Mouse (Mus musculus): Measurements from ENCODE around the gene Slmap. TPM values are rescaled to one million over a fixed set of nuclear protein-coding genes. Genes with fewer than 3 reads are reported as not detected.
A peak's percentile ranks its signal among the peaks of the same experiment; 100 is the strongest.
"Not testable (repeated sequence)": the region's sequence is repeated elsewhere in the genome, so short reads cannot be mapped to it uniquely, and the experiment has no call there.

Gene Slmap
- 100 to 1,000 TPM; 111 to 113 TPM for total RNA-seq (2021)
- long read RNA-seq, experiment 1, full-length matches to known transcripts, result 10 of 141 reads
- long read RNA-seq, experiment 1, partial matches to known transcripts, result 27 of 141 reads
- long read RNA-seq, experiment 1, other reads (novel, unspliced or antisense), result 104 of 141 reads
- long read RNA-seq, experiment 2, full-length matches to known transcripts, result 6 of 111 reads
- long read RNA-seq, experiment 2, partial matches to known transcripts, result 35 of 111 reads
- long read RNA-seq, experiment 2, other reads (novel, unspliced or antisense), result 70 of 111 reads

- DNase-seq, result peak; percentile 99
These were observed at the start of gene Slmap for GRCm38 (mm10) chr14:26534757-26535479. TSS of gene Slmap (minus strand) at chr14:26534931.

GRCm38 (mm10) chr14:26583645-26584044 is 48.9 kb upstream of the Slmap start:
- DNase-seq, result no peak

- peak; percentile 89 for DNase-seq
These were observed 44.9 kb upstream of the Slmap start for GRCm38 (mm10) chr14:26579346-26580343.

GRCm38 (mm10) chr14:26578791-26579191 is 44.1 kb upstream of the Slmap start:
- no peak for DNase-seq

- no peak for DNase-seq
These were observed 41.6 kb upstream of the Slmap start for GRCm38 (mm10) chr14:26576255-26576780.

GRCm38 (mm10) chr14:26573556-26573955 is 38.8 kb upstream of the Slmap start, which contains the start of gene Dennd6a:
TSS of gene Dennd6a (plus strand) at chr14:26573856.
- not testable (repeated sequence) for DNase-seq

- DNase-seq, result no peak
These were observed 37.4 kb upstream of the Slmap start for GRCm38 (mm10) chr14:26571951-26572675.

- no peak for DNase-seq
These were observed 35.1 kb upstream of the Slmap start for GRCm38 (mm10) chr14:26569880-26570279.

GRCm38 (mm10) chr14:26562247-26562646 is 27.5 kb upstream of the Slmap start:
- no peak for DNase-seq

GRCm38 (mm10) chr14:26558536-26558935 is 23.8 kb upstream of the Slmap start:
- no peak for DNase-seq

- DNase-seq, result no peak
These were observed 22.9 kb upstream of the Slmap start for GRCm38 (mm10) chr14:26557581-26557980.

GRCm38 (mm10) chr14:26552853-26553252 is 18.1 kb upstream of the Slmap start:
- no peak for DNase-seq

- DNase-seq, result no peak
These were observed 17.7 kb upstream of the Slmap start for GRCm38 (mm10) chr14:26552441-26552840.

GRCm38 (mm10) chr14:26550712-26551111 is 16.0 kb upstream of the Slmap start:
- DNase-seq, result no peak

- no peak for DNase-seq
These were observed 13.1 kb upstream of the Slmap start for GRCm38 (mm10) chr14:26547516-26548488.

GRCm38 (mm10) chr14:26542136-26542535 is 7.4 kb upstream of the Slmap start:
- no peak for DNase-seq

- no peak for DNase-seq
These were observed 5.8 kb upstream of the Slmap start for GRCm38 (mm10) chr14:26540577-26540976.

- no peak for DNase-seq
These were observed 4.5 kb upstream of the Slmap start for GRCm38 (mm10) chr14:26539241-26539640.

GRCm38 (mm10) chr14:26533821-26534756 is 642 bp downstream of the Slmap start:
- DNase-seq, result peak; percentile 64

Data from gastrocnemius, postnatal 10 days (tissue).